Mouse (Mus musculus) CH12.LX (cell line): ENCODE data around the gene Ces4a. TPM values are rescaled to one million over a fixed set of nuclear protein-coding genes. Genes with fewer than 3 reads are reported as not detected.
"Not testable (repeated sequence)": the region's sequence is repeated elsewhere in the genome, so short reads cannot be mapped to it uniquely, and the experiment has no call there.

Experiments
- DNase-seq: peaks from one replicate; pipeline ENCODE4 v3.0.0-alpha.2; 2013; ENCODE audit errors: extremely low read depth
- H3K27ac ChIP-seq: 2 replicates; pipeline ENCODE4 v1.5.1; 2012; ENCODE audit warnings: low read depth, mild to moderate bottlenecking, control low read depth, moderate library complexity; ENCODE audit not compliant: insufficient read depth
- H3K27me3 ChIP-seq: replicated peaks from 2 replicates; pipeline ENCODE3; 2012; ENCODE audit warnings: inconsistent platforms
- H3K36me3 ChIP-seq, 2 experiments: replicated peaks in 1 of 2; 2 replicates each; pipeline versions ENCODE3 to v1.6.1; 2012; ENCODE audit warnings: inconsistent platforms in 1 of 2, low read length in 1 of 2, mild to moderate bottlenecking in 1 of 2, mixed read lengths in 1 of 2, moderate library complexity in 1 of 2; ENCODE audit not compliant: control insufficient read depth in 1 of 2, insufficient read depth in 1 of 2
- H3K4me1 ChIP-seq, 2 experiments: 2 replicates each; pipeline ENCODE4 v1.6.1; 2012; ENCODE audit warnings: inconsistent platforms in 1 of 2, moderate library complexity in 1 of 2; ENCODE audit not compliant: insufficient read depth in 2 of 2, control insufficient read depth in 1 of 2
- H3K4me2 ChIP-seq: 2 replicates; pipeline ENCODE4 v1.6.1; 2012; ENCODE audit warnings: low read depth, mild to moderate bottlenecking, control low read depth; ENCODE audit not compliant: poor library complexity, insufficient read depth, severe bottlenecking
- H3K4me3 ChIP-seq, 3 experiments: fragments of 150-350 bp in 1 of 3; sonication (generic) in 1 of 3; replicated peaks in 1 of 3; 2 replicates each; pipeline versions ENCODE3 to v1.5.1; 2011 to 2012; ENCODE audit warnings: low read depth in 2 of 3, low read length in 2 of 3, mild to moderate bottlenecking in 2 of 3, moderate library complexity in 2 of 3, control low read depth in 1 of 3, improper control_type of control experiment in 1 of 3, inconsistent platforms in 1 of 3, mixed read lengths in 1 of 3; ENCODE audit not compliant: poor library complexity in 1 of 3
- H3K79me2 ChIP-seq: replicated peaks from 2 replicates; pipeline ENCODE4 v1.6.1; 2012; ENCODE audit warnings: mild to moderate bottlenecking, moderate library complexity; ENCODE audit not compliant: control insufficient read depth, poor library complexity, insufficient read depth, severe bottlenecking; ENCODE audit errors: extremely low read depth
- H3K9ac ChIP-seq: 2 replicates; pipeline ENCODE4 v1.6.1; 2012; ENCODE audit warnings: low read depth, mild to moderate bottlenecking, control low read depth, moderate library complexity; ENCODE audit not compliant: insufficient read depth
- H3K9me3 ChIP-seq: replicated peaks from 2 replicates; pipeline ENCODE3; 2012; ENCODE audit warnings: low read length, inconsistent platforms, mixed read lengths
- BHLHE40 ChIP-seq: IDR thresholded peaks from 2 replicates; pipeline ENCODE4 v1.6.1; 2011; ENCODE audit warnings: mild to moderate bottlenecking, low read depth, low read length, improper control_type of control experiment
- CHD1 ChIP-seq: IDR thresholded peaks from 2 replicates; pipeline ENCODE4 v1.6.1; 2012; ENCODE audit warnings: low read depth, low read length, improper control_type of control experiment, inconsistent platforms
- KAT2A ChIP-seq: IDR thresholded peaks from 2 replicates; pipeline ENCODE4 v1.6.1; 2012; ENCODE audit warnings: low read length, improper control_type of control experiment, inconsistent platforms; ENCODE audit not compliant: insufficient replicate concordance
- MAZ ChIP-seq: IDR thresholded peaks from 2 replicates; pipeline ENCODE4 v1.6.1; 2012; ENCODE audit warnings: low read depth, mild to moderate bottlenecking, inconsistent platforms, low read length, improper control_type of control experiment, moderate library complexity
- NELFE ChIP-seq: IDR thresholded peaks from 2 replicates; pipeline ENCODE4 v1.6.1; 2011; ENCODE audit warnings: low read depth, low read length, improper control_type of control experiment
- POLR2AphosphoS2 ChIP-seq: IDR thresholded peaks from 2 replicates; pipeline ENCODE4 v1.6.1; 2011; ENCODE audit warnings: low read depth, low read length, improper control_type of control experiment
- RAD21 ChIP-seq: IDR thresholded peaks from 2 replicates; pipeline ENCODE4 v1.6.1; 2011; ENCODE audit warnings: low read depth, mild to moderate bottlenecking, low read length, improper control_type of control experiment, moderate library complexity
- SMC3 ChIP-seq: IDR thresholded peaks from 2 replicates; pipeline ENCODE4 v1.6.1; 2011; ENCODE audit warnings: low read depth, low read length, improper control_type of control experiment
- UBTF ChIP-seq: IDR thresholded peaks from 2 replicates; pipeline ENCODE4 v1.6.1; 2012; ENCODE audit warnings: low read depth, mild to moderate bottlenecking, inconsistent platforms, low read length, improper control_type of control experiment, moderate library complexity
- USF1 ChIP-seq: IDR thresholded peaks from 2 replicates; pipeline ENCODE4 v1.6.1; 2014; ENCODE audit warnings: low read depth, mild to moderate bottlenecking, inconsistent platforms, low read length, improper control_type of control experiment
- ZKSCAN1 ChIP-seq: IDR thresholded peaks from 2 replicates; pipeline ENCODE4 v1.6.1; 2012; ENCODE audit warnings: low read depth, inconsistent platforms, low read length, improper control_type of control experiment, borderline replicate concordance
- dilution Hi-C: fragments of 300-500 bp; cut with MboI; formaldehyde crosslinking; loops from 2 replicates; pipeline ENCODE4 v1.14.3; 2020; ENCODE audit warnings: low sequenced_read_pairs; ENCODE audit not compliant: extremely low pct_unique_long_range_greater_than_20kb, extremely low pct_ligation_motif_present
- in situ Hi-C: fragments of 300-500 bp; cut with MboI; formaldehyde crosslinking; loops from 3 replicates; pipeline ENCODE4 v1.14.3; 2019; ENCODE audit warnings: low sequenced_read_pairs, low pct_ligation_motif_present, low pct_unique_long_range_greater_than_20kb, mixed read lengths
- polyA plus RNA-seq: library from polyadenylated mRNA; unstranded; fragments of >175 nt; gene quantifications from 2 replicates; pipeline ENCODE4 v1.2.1, GENCODE M21; 2012; ENCODE audit warnings: low read depth; ENCODE audit not compliant: insufficient read length
- total RNA-seq, 2 experiments: library from RNA; depleted of rRNA; stranded (reverse); fragments of 300-350 nt in 1 of 2; fragments of >200 nt in 1 of 2; gene quantifications; 2 replicates each; pipeline ENCODE4 v1.2.3; 2012 to 2014

Ces4a gene
- total and polyA plus RNA-seq, 3 experiments = not detected

GRCm38 (mm10) chr8:105172003-105172362 is 40.4 kb downstream of the Ces4a start:
- Histone ChIP-seq H3K36me3 (peaks cover 4 to 29% of the 10 kb centered on the region in 2 experiments), H3K4me2 (peak overlapping the region; percentile 61; the same call in 1 of the 2 replicates), H3K27ac (no peak overlapping the region), H3K4me3 (peak overlapping the region; percentile 86 to 95 (median 87)), H3K27me3 (no peaks in the 10 kb centered on the region), H3K9ac (peak overlapping the region; percentile 92), H3K9me3 (no peaks in the 10 kb centered on the region), H3K4me1 (peaks cover 4 to 24% of the 10 kb centered on the region in 2 experiments), H3K79me2 (peaks cover 42% of the 10 kb centered on the region)
- peak; percentile 26; the same call in 1 of the 2 replicates for TF ChIP-seq CHD1
- no peak for TF ChIP-seq ZKSCAN1
- dilution Hi-C loops (no loop called here), in situ Hi-C loops (no loop called here)
- DNase-seq = peak; percentile 11

- H3K9me3 ChIP-seq, H3K27ac ChIP-seq, DNase-seq, H3K9ac ChIP-seq, H3K4me3 ChIP-seq, H3K4me2 ChIP-seq, dilution Hi-C loops, H3K27me3 ChIP-seq, in situ Hi-C loops: not testable (repeated sequence)
- H3K79me2 ChIP-seq = peaks cover 54% of the 10 kb centered on the region
- H3K36me3 ChIP-seq = peaks cover 8 to 48% of the 10 kb centered on the region in 2 experiments
- peaks cover 4 to 12% of the 10 kb centered on the region in 2 experiments for H3K4me1 ChIP-seq
These were observed 43.7 kb downstream of the Ces4a start for GRCm38 (mm10) chr8:105175287-105175686.

- H3K9ac ChIP-seq = no peak overlapping the region
- no peaks in the 10 kb centered on the region for H3K27me3 ChIP-seq
- in situ Hi-C loops = no loop called here
- H3K27ac ChIP-seq = no peak overlapping the region
- peaks cover 42% of the 10 kb centered on the region for H3K79me2 ChIP-seq
- H3K4me2 ChIP-seq = no peak overlapping the region
- no peak for TF ChIP-seq CHD1
- no peak for TF ChIP-seq BHLHE40
- TF ChIP-seq USF1 = no peak
- TF ChIP-seq KAT2A = no peak
- no peak for TF ChIP-seq RAD21
- TF ChIP-seq SMC3 = no peak
- no peak for TF ChIP-seq MAZ
- no peak for TF ChIP-seq NELFE
- no peak for TF ChIP-seq UBTF
- no peak for TF ChIP-seq ZKSCAN1
- TF ChIP-seq POLR2AphosphoS2 = no peak
- H3K4me1 ChIP-seq = peaks cover 4 to 6% of the 10 kb centered on the region in 2 experiments; a peak in 3 of 4 replicates
- no peak overlapping the region for H3K4me3 ChIP-seq
- H3K36me3 ChIP-seq = peaks cover 8 to 70% of the 10 kb centered on the region in 2 experiments
- dilution Hi-C loops = no loop called here
- no peaks in the 10 kb centered on the region for H3K9me3 ChIP-seq
- DNase-seq = no peak
These were observed 46.7 kb downstream of the Ces4a start for GRCm38 (mm10) chr8:105178211-105178800.
